Comparison of ENCODE assay signal across 14 mouse cellular contexts in the genomic region with DNA sequence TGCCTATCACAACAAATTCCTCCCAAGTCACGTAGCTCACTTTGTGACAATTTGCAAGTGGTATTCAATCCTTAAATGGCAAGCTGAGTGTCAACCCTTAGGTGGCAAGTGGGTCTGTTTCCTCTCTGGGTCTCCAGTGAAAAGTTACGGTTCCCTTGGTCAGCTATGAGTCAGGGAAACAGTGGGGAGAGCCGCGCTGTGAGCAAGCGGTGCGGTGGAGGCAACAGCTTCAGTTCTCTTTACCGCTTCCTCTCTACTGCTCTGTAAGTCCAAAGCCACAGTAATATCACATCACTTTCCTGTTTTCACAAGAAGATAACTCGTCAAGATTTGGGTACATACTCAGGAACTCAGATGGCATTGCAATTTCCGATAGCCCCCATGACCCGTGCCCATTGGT. TPM values are rescaled to one million over a fixed set of nuclear protein-coding genes. Genes with fewer than 3 reads are reported as not detected.
DNase-seq lines count a peak whose midpoint lies in the region; ATAC-seq and TF ChIP-seq lines count a peak whose summit lies in the region.
"Had no signal": no experiment of that assay in that cellular context is flagged by ENCODE, and none has a peak within 500 bp of the region (broad histone marks: within the 10 kb centered on the region; RNA-seq: fewer than 3 reads in every experiment).

No protein-coding gene starts in this region.

- H3K9ac ChIP-seq in MEL (ENCODE audit: control insufficient read depth, low read depth, low read length, poor library complexity, severe bottlenecking) = peak overlapping the region; percentile 38
- no peak overlapping the region for H3K9ac ChIP-seq in forebrain, embryonic 14.5 days (ENCODE audit: low read length)
- H3K9ac ChIP-seq: hindbrain, embryonic 12.5 days; lung, embryonic 14.5 days had no signal

- H3K36me3 ChIP-seq in spleen, adult 2 months (ENCODE audit: control insufficient read depth, insufficient read depth, low read length) = no peaks in the 10 kb centered on the region
- H3K36me3 ChIP-seq in MEL (ENCODE audit: control insufficient read depth in 1 of 2, insufficient read depth in 2 of 2, low read length in 2 of 2) = peaks cover 0 to 16% of the 10 kb centered on the region in 2 experiments; a peak in 2 of 4 replicates
- no peaks in the 10 kb centered on the region for H3K36me3 ChIP-seq in splenic B cell, adult 2 months (ENCODE audit: control insufficient read depth, insufficient read depth, low read length, poor library complexity, severe bottlenecking)
- no peaks in the 10 kb centered on the region for H3K36me3 ChIP-seq in forebrain, embryonic 14.5 days (ENCODE audit: control insufficient read depth, insufficient read depth, low read length)
- H3K36me3 ChIP-seq: hindbrain, embryonic 12.5 days had no signal

- peak; percentile 16 to 37; a peak in 3 of 4 replicates for TF ChIP-seq EP300 in MEL (IDR thresholded peaks at IDR 0.05; ENCODE audit: low read depth in 1 of 2, low read length in 2 of 2)

- DNase-seq in spleen, adult 2 months (ENCODE audit: low read depth in 1 of 2, low spot score in 2 of 2) = peak in 1 of 2 experiments; percentile 29
- no peak for DNase-seq in spleen, postnatal 4 days (ENCODE audit: low spot score in 2 of 2)
- peak; percentile 67 for DNase-seq in MEL (ENCODE audit: low read depth, low spot score)
- peak; percentile 83 for DNase-seq in induced T-regulatory cell, adult 2 months (ENCODE audit: low read depth)
- DNase-seq in splenic B cell, adult 2 months (ENCODE audit: low read depth, low spot score) = peak; percentile 57
- DNase-seq in forebrain, embryonic 14.5 days (ENCODE audit: low spot score) = no peak
- no peak for DNase-seq in neural tube, embryonic 10.5 days (ENCODE audit: extremely low spot score, low spot score)
- DNase-seq: adrenal gland, adult 2 months; kidney, adult 8-10 months; lung, embryonic 14.5 days had no signal

- ATAC-seq in forebrain, embryonic 14.5 days = no peak

- TF ChIP-seq RAD21 in MEL (IDR thresholded peaks at IDR 0.05; ENCODE audit: low read depth, low read length) = no peak

- H3K27ac ChIP-seq in spleen, adult 2 months (ENCODE audit: insufficient read depth, low read length) = peak overlapping the region; percentile 67
- H3K27ac ChIP-seq in MEL (ENCODE audit: control insufficient read depth, low read depth, low read length) = peak overlapping the region; percentile 66
- H3K27ac ChIP-seq in forebrain, embryonic 14.5 days (ENCODE audit: low read depth, low read length) = no peak overlapping the region
- H3K27ac ChIP-seq: hindbrain, embryonic 12.5 days had no signal

- H3K27me3 ChIP-seq in spleen, adult 2 months (ENCODE audit: control insufficient read depth, insufficient read depth, low read length) = no peaks in the 10 kb centered on the region
- H3K27me3 ChIP-seq in MEL (ENCODE audit: control insufficient read depth in 1 of 2, insufficient read depth in 2 of 2, low read length in 2 of 2) = no peaks in the 10 kb centered on the region
- H3K27me3 ChIP-seq in splenic B cell, adult 2 months (ENCODE audit: control insufficient read depth, insufficient read depth, low read length, poor library complexity, severe bottlenecking) = no peaks in the 10 kb centered on the region
- H3K27me3 ChIP-seq in forebrain, embryonic 14.5 days (replicated peaks; ENCODE audit: control insufficient read depth, insufficient read depth, low read length) = no peaks in the 10 kb centered on the region
- H3K27me3 ChIP-seq: hindbrain, embryonic 12.5 days had no signal

- no peak overlapping the region for H3K4me2 ChIP-seq in forebrain, embryonic 14.5 days (ENCODE audit: low read length)
- H3K4me2 ChIP-seq: heart, embryonic 11.5 days; hindbrain, embryonic 12.5 days; lung, embryonic 14.5 days had no signal

- no peak for TF ChIP-seq POLR2A in spleen, adult 2 months (IDR thresholded peaks at IDR 0.05; ENCODE audit: low read depth, low read length)
- TF ChIP-seq POLR2A in MEL (IDR thresholded peaks at IDR 0.05; ENCODE audit: control insufficient read depth in 1 of 2, insufficient read depth in 1 of 2, low read depth in 1 of 2, low read length in 2 of 2, poor library complexity in 1 of 2) = no peak

- WGBS in spleen, adult 2 months = 6% methylated on average over 10 of the region's 10 CpGs
- 88% methylated on average over 10 of the region's 10 CpGs for WGBS in forebrain, embryonic 14.5 days

- no peak for TF ChIP-seq CTCF in spleen, adult 2 months (IDR thresholded peaks at IDR 0.05; ENCODE audit: extremely low read depth, insufficient read depth, insufficient read length, insufficient replicate concordance)
- no peak for TF ChIP-seq CTCF in MEL (IDR thresholded peaks at IDR 0.05 in 2 of 3, conservative IDR thresholded peaks at IDR 0.05 in 1 of 3; ENCODE audit: control insufficient read depth in 1 of 3, insufficient read depth in 1 of 3, low read depth in 2 of 3, low read length in 3 of 3, poor library complexity in 1 of 3, severe bottlenecking in 1 of 3)

- no peaks in the 10 kb centered on the region for H3K79me2 ChIP-seq in MEL (ENCODE audit: control insufficient read depth, insufficient read depth, low read length, poor library complexity)

- H3K4me3 ChIP-seq in spleen, adult 2 months (ENCODE audit: extremely low read depth, insufficient read depth, insufficient read length) = no peak overlapping the region
- H3K4me3 ChIP-seq in MEL (ENCODE audit: control insufficient read depth in 1 of 2, insufficient read depth in 1 of 2, low read depth in 2 of 2, low read length in 2 of 2) = peak overlapping the region; percentile 21 to 22; a peak in 2 of 4 replicates
- no peak overlapping the region for H3K4me3 ChIP-seq in forebrain, embryonic 14.5 days (ENCODE audit: low read depth, low read length)
- H3K4me3 ChIP-seq: hindbrain, embryonic 12.5 days had no signal

- H3K4me1 ChIP-seq in spleen, adult 2 months (ENCODE audit: control insufficient read depth, insufficient read depth, insufficient read length) = peaks cover 28% of the 10 kb centered on the region; the same call in 1 of the 2 replicates
- peaks cover 0 to 32% of the 10 kb centered on the region in 2 experiments; a peak in 3 of 4 replicates for H3K4me1 ChIP-seq in MEL (ENCODE audit: control insufficient read depth in 1 of 2, insufficient read depth in 2 of 2, low read length in 2 of 2)
- H3K4me1 ChIP-seq in forebrain, embryonic 14.5 days (ENCODE audit: control insufficient read depth, insufficient read depth, low read length) = 0 out of 2 replicates have a peak, but pooled peaks cover 2% of the 10 kb centered on the region

- no peaks in the 10 kb centered on the region for H3K9me3 ChIP-seq in MEL (replicated peaks; ENCODE audit: insufficient read depth, low read length)
- no peaks in the 10 kb centered on the region for H3K9me3 ChIP-seq in forebrain, embryonic 14.5 days (replicated peaks; ENCODE audit: control insufficient read depth, low read length)
- H3K9me3 ChIP-seq: hindbrain, embryonic 12.5 days had no signal

TF ChIP-seq in MEL, 35 proteins besides CTCF, POLR2A, EP300 and RAD21:
- TF ChIP-seq NRF1 (IDR thresholded peaks at IDR 0.05; ENCODE audit: insufficient read depth, low read depth, low read length, poor library complexity, severe bottlenecking) (no peak), TAL1 (IDR thresholded peaks at IDR 0.05; ENCODE audit: low read length) (no peak), ZMIZ1 (IDR thresholded peaks at IDR 0.05; ENCODE audit: low read depth, low read length) (no peak), TCF12 (IDR thresholded peaks at IDR 0.05; ENCODE audit: low read depth, low read length) (no peak), TBP (IDR thresholded peaks at IDR 0.05; ENCODE audit: low read depth, low read length) (0 out of 2 replicates have a peak, but pooled peaks have one; percentile 32), GATA1 (IDR thresholded peaks at IDR 0.05; ENCODE audit: low read depth, low read length) (peak; percentile 41; the same call in 1 of the 2 replicates)
TF ChIP-seq in MEL: peak in this region for 2.

RNA-seq across cellular contexts. Expression of a gene that starts 4.2 kb away (rescaled TPM):
- 0.14 and 0.22 TPM in 2 replicates for polyA plus RNA-seq in spleen, adult 2 months (2012; rRNA removed)
- not detected in 2 replicates for total RNA-seq in MEL (2012; rRNA removed)
- polyA plus RNA-seq in MEL (2012; ENCODE audit: insufficient read depth in 1 of 2, insufficient read length in 2 of 2, low read depth in 1 of 2, low replicate concordance in 2 of 2, missing spikeins in 1 of 2) = under 1 TPM in 1 of 2 experiments, not detected in 1; 0.13 TPM
- polyA plus RNA-seq in forebrain, embryonic 14.5 days (2014; fragmentation: Nextera tagmentation; extraction: Ambion mirVana) = 0.51 and 0.86 TPM in 2 replicates
- total RNA-seq: adrenal gland, adult 2 months had no signal

RNA-seq across cellular contexts. Expression of a gene that starts 18.1 kb away (rescaled TPM):
- 23.2 and 26.2 TPM in 2 replicates for polyA plus RNA-seq in spleen, adult 2 months (2012; rRNA removed)
- 0.39 and 0.75 TPM in 2 replicates for total RNA-seq in MEL (2012; rRNA removed)
- under 1 TPM in 1 of 2 experiments, not detected in 1; 0.50 TPM for polyA plus RNA-seq in MEL (2012; ENCODE audit: insufficient read depth in 1 of 2, insufficient read length in 2 of 2, low read depth in 1 of 2, low replicate concordance in 2 of 2, missing spikeins in 1 of 2)
- 1.3 and 2.1 TPM in 2 replicates for polyA plus RNA-seq in forebrain, embryonic 14.5 days (2014; fragmentation: Nextera tagmentation; extraction: Ambion mirVana)

RNA-seq across cellular contexts. Expression of a gene that starts 30.7 kb away (rescaled TPM):
- 1.1 and 2.3 TPM in 2 replicates for polyA plus RNA-seq in spleen, adult 2 months (2012; rRNA removed)
- total RNA-seq in MEL (2012; rRNA removed) = not detected in 2 replicates
- not detected for polyA plus RNA-seq in MEL (2012; ENCODE audit: insufficient read depth in 1 of 2, insufficient read length in 2 of 2, low read depth in 1 of 2, low replicate concordance in 2 of 2, missing spikeins in 1 of 2)
- not detected in 2 replicates for polyA plus RNA-seq in forebrain, embryonic 14.5 days (2014; fragmentation: Nextera tagmentation; extraction: Ambion mirVana)
- total RNA-seq: adrenal gland, adult 2 months; left cerebral cortex, postnatal 25 days; midbrain, postnatal 0 days had no signal
- polyA plus RNA-seq: heart, embryonic 11.5 days; hindbrain, embryonic 12.5 days; midbrain, postnatal 0 days had no signal

Comparison
In these comparisons a context has a peak if more than half of its experiments do, and no peak if none do; other contexts are left out.
1. DNase-seq: peak in MEL (single experiment), induced T-regulatory cell, adult 2 months (single experiment) and splenic B cell, adult 2 months (single experiment); none in spleen, postnatal 4 days (0 of 2), forebrain, embryonic 14.5 days (single experiment) and neural tube, embryonic 10.5 days (single experiment).
2. H3K4me3 ChIP-seq: peak in MEL (2 of 2); none in spleen, adult 2 months (single experiment) and forebrain, embryonic 14.5 days (single experiment).